Mouse (Mus musculus) E14TG2a.4 (cell line): ENCODE results near the gene Skap2.

ENCODE experiments used
- CTCF ChIP-seq: conservative IDR thresholded peaks from 2 replicates; pipeline ENCODE4 v1.5.1; 2014; ENCODE audit warnings: low read length
- NANOG ChIP-seq: IDR thresholded peaks from 2 replicates; pipeline ENCODE4 v1.6.1; 2014; ENCODE audit warnings: borderline replicate concordance, low read length, mixed read lengths
- POU5F1 ChIP-seq: IDR thresholded peaks from 2 replicates; pipeline ENCODE4 v1.6.1; 2014; ENCODE audit warnings: low read length, borderline replicate concordance

DNA sequence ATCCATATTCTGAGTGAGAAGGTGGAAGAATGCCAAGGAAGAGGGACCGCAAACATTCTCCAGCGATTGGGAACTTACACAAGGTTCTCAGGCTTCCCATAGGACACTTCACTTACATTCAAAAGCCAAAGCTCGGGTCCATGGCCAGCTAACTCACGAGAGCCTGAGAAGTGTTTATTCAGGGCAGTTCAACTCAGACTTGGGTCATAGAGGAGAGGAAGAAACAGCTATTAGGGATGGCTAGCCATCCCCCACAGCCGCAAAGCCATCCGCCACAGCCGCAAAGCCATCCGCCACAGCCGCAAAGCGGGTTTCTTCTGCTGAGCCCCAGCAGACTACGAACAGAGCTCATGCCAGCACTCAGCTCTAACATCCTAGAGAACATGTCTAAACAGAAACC, 13.9 kb upstream of the Skap2 start:
- TF ChIP-seq CTCF (no peak), NANOG (no peak), POU5F1 (no peak)
